Mouse (Mus musculus): ENCODE measurements at regions not wholly inside any gene's neighbourhood (a gene's known extent, or its start where the extent isn't known, plus 50 kb on each side); places are given as distances from the start of the nearest gene placed in this dataset.
"Not testable (repeated sequence)": the region's sequence is repeated elsewhere in the genome, so short reads cannot be mapped to it uniquely, and the experiment has no call there.

DNA sequence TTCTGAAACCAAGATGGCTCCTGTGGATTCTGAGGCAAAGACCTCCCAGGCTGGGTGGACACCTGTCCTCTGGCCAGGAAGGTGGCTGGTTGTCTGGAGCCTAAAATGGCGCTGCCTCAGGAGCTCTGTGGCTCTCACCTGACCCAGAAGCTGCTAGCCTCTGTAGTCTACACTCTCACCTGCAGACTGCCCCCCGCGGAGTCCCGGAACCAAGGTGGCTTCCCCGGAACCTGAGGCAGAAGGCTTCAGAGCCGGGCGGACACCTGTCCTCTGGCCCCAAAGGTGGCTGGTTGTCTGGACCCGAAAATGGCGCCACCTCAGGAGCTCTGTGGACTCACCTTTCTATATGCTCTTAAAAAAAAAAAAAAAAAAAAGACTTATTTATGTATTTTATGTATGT lies 481.2 kb upstream of the Brinp1 start:
- in situ Hi-C loops (cut with MboI, MseI): no loop called here

DNA sequence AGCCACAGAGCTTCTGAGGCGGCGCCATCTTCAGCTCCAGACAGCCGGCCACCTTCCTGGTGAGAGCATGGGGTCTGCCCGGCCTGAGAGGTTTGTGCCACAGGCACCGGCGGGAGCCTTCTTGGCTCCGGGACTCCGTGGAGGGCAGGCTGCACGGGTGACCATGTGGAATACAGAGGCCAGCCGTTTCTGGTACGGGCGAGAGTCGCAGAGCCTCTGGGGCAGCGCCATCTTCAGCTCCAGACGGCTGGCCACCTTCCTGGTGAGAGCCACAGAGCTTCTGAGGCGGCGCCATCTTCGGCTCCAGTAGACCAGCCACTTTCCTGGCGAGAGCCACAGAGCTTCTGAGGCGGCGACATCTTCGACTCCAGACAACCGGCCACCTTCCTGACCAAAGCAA lies 456.2 kb upstream of the Brinp1 start:
- in situ Hi-C loops (cut with MboI, MseI): not testable (repeated sequence)

DNA sequence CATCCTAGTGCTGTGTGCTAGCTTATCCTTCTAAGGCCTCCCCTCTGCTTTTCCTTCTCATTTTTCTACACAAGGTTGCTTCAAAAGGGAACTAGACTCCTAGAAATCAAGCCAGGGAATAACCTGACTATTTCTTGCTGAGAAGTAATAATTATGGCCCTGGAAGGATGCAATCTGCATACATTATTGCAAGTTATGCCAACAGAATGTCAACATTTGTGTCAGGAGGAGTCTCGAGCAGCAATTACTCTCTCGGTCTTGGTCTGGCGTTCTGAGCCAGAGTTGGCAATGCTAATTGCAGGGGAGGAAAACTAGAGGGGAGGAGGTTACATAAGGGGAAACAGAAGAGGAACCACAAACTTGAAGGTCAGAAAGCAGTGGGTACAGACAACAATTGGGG lies 441.3 kb upstream of the Brinp1 start:
- in situ Hi-C loops (cut with MboI, MseI): no loop called here

DNA sequence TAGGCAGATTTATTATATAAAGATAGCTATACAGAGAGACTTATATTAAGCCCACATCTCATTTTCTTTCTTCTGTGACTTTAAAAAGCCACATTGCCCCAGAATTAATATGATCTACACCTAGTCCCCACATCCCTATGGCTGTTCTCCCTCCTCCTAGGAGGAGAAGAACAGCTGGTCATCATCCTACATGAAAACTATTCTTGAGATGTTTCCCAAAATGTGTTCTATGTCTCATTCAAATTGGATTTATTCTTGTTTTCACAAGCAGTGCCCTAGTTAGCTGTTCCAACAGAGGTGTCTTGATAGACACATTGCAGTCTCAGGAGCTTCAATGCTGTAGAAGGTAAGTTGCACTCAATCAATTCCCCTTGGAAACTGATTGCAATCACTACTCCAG lies 429.1 kb upstream of the Brinp1 start:
- in situ Hi-C loops (cut with MboI, MseI): no loop called here

DNA sequence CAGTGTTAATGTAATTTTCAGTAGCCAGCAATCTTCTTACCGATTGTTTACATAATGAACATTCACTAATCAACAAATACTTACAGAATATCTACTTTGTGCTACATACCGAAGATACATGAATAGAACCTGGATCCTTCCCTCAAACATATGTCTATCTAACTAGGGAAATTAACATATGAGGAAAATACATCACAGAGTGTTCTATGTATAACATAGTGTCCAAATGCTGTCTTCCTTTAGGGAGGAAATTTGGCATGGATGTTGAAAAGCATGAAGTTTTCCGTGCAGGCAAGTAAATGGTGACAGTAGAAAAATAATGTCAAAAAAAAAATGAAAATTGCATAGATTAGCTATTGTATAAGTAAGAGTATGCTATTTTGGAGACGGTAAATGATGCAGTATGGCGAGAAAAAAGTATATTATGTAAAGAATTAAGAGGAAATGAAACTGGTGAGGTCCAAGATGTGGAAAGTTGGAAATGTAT lies 392.8 kb upstream of the Brinp1 start:
- in situ Hi-C loops (cut with MboI, MseI): no loop called here

DNA sequence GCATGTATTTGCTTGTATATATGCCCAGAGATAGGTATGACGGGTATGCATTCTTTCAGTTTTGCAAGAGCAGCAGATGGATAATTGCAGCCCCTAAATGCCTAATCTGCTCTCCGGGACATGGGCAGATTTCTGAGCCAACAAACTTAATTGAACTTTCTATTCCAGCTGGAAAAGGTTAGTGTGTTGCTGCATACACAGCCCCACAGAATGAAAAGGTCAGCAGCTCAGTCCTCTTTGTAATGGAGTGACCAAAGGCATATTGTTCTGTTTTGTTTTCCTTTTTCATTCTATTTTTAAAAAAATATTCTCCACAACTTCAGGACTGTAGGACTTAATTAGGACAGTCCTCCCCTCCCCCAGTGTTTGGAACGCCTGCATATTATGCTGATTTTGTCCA lies 373.4 kb upstream of the Brinp1 start:
- in situ Hi-C loops (cut with MboI, MseI): no loop called here

Data from regulatory T cell (primary cell).